Mouse (Mus musculus) heart, adult 8-10 months (tissue): ENCODE measurements around the gene Trim59. TPM values are rescaled to one million over a fixed set of nuclear protein-coding genes. Genes with fewer than 3 reads are reported as not detected.
A peak's percentile ranks its signal among the peaks of the same experiment; 100 is the strongest.
"Not testable (repeated sequence)": the region's sequence is repeated elsewhere in the genome, so short reads cannot be mapped to it uniquely, and the experiment has no call there.

Experiments used
- DNase-seq: peaks from one replicate; pipeline ENCODE4 v3.0.0; 2022; ENCODE audit warnings: low spot score
- total RNA-seq, 4 experiments: library from RNA; stranded (reverse); gene quantifications; 2 replicates each; pipeline ENCODE4 v1.2.4; 2022

The Trim59 gene
- total RNA-seq: 1 to 10 TPM in 2 of 4 experiments, under 1 TPM in 2; 0.90 to 2.7 (median 1.3) TPM

DNA sequence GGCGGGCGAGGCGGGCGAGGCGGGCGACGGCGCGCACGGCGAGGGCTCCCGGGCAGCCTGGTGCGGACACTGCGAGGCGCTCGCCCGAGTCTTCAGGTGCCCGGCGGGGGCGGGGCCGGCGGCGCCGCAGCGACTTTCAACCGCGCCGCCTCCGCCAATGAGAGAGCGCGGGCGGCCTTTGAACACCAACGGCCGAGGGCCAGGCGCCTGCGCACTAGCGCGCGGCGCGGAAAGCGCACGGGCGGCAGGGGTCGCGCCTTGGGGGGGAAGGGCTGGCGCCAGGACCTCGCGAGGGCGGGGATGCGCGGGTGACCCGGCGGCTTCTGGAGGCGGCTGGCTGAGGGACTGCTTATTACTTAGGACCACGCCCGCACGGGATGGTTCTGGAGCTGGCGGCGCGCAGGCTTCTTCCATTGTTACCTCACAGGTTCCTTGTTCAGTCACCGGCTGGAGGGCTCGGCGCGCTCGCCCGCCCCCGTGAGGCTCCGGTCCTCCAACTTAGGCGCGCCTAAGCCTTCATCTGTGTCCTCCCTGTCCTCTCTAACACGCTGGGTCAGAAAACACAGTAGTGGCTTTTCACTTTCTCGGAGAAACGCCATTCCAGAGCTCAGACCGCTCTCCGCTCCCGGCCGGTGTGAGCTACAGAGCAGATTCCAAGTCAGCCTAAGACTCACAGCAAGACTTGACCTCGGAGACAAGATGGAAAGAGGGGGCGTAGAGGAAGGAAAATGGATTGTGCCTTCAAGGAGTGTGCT is at the start of gene Trim59:
TSS of gene Trim59 (minus strand) at position 111 of the 755 bp plus-strand sequence.
- peak; percentile 83 for DNase-seq

DNA sequence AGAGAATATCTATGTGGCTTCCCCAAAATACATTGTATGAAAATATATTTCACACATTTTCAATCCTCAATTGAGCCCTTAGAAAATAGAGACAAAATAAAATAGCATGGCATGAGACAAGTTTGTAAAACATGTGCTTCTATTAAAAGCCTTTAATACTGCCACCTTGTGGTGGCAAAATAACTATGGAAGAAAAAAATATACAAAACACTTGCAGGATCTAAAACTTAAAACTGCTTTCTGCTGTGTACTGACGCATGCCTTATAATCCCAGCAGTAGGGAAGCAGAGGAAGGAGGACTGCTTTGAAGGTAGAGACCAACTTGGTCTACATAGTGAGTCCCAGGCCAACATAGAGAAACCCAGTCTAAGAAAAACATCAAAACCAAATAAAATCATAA is 19.4 kb upstream of the Trim59 start:
- no peak for DNase-seq

DNA sequence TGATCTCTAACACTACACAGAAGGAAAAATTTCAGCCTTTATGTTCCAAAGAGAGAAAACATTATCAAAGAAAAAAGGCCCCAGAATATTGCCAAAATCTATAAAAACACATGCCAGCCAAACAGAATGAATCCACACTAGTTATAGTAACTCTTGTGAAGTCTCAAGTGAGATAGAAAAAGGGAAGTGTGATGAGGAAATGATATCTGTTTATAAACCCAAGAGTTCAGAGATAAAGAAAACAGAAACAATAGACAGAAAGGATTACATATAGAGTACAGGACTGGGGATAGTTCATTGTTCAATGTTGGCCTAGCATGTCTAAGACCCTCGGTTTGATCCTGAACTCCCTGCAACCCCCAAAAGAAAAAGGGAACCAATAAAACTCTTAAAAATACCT is 18.2 kb upstream of the Trim59 start:
- no peak for DNase-seq

DNA sequence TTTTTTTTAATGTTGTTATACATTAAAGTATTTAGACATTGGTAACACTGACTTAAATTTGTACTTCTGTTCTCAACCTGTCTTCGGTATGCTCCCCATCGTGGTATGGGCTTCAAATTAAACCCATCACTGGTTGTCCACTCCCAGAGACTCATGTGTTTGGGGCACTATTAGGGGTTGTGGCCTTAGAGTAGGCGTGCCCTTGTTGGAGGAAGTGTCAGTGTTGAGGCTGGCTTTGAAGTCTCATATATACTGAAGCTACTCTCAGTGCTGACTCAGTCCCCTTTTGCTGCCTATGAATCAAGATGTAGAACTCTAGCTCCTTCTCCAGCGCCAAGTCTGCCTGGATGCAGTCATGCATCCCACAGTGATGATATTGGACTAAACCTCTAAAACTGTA is 16.1 kb upstream of the Trim59 start:
- no peak for DNase-seq

DNA sequence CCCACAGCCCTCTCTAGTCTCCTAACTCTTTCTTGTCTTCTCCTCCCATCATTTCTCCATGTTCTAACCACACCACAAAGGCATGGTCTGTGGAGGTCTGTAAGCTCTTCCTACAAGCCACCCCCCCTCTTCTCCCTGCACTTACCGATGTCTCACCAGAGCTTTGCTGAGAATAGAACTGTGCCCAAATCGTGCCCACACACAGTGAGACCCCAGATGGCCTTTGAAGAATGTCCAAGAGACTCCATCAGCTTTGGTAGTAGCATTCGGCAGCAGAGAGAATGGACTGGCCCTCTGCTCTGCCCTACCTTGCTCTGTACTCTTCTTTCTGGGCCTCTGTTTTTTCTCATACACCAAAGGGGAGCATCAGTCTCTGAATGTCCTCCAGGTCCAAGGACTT is 11.3 kb upstream of the Trim59 start:
- DNase-seq: no peak

DNA sequence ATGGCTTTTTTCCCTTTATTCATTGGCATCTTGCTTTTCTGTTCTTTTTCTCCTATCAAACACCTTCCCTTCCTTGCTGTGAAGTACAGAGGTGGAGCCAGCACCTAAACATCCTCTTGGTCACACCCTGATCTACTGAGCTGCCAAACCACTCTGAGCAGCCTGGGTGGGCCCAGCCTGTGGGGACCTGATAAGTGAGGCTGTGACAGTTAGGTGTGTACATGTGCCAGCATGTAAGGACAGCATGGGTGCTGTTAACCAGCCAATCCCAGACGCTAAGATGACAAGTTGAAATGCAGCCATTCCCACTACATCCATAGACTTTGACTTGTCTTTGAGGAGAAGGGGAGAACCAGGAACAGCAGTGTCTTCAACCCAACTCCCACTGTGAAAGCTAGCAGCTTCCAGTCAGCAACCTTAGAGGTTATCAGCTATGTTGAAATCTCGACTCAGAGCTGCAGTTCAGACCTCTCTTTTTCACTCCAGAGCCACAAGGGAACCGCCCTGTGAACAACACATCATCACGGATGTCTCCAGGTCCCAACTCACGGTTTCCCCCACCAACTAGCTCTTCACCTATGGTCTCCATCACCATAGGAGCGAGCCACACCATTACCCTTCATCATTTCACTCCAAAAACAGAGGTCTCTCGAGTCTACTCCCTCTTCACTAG is 10.3 kb upstream of the Trim59 start:
- no peak for DNase-seq

DNA sequence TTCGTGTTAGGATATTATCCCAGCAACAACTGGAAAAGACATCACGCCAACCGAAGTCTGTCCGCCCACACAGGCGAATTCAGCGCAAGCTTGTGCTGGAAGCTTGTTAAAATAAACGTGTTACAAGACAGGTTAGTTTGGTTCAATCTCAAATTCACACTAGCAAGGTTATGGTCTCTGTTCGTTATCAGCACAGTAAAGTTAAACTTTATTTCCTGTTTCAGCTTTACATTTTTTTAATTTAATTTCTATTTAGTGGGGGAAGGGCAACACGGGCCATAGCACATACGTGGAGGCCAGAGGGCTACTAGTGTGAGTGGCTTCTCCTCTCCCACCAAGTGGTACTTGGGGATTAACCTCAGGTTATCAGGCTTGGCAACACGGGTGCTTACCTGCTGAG is 7.3 kb upstream of the Trim59 start:
- DNase-seq: no peak

DNA sequence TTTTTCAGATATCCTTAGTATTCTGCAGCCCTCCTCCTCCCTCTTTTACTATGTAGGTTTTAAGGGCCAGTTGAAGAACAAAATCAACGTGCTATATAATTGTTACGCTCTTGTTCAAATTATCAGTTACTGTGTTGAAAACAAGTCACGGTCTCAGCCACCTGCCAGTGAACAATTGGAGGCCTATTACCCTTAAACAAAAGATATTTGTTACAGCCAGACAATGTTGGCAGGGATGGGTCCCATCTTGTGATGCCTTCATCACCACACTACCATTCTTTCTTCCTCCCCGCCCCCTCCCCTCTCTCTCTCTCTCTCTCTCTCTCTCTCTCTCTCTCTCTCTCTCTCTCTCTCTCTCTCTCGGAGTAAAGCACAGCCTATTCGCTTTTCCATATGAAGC is 4.5 kb upstream of the Trim59 start:
- DNase-seq: no peak

DNA sequence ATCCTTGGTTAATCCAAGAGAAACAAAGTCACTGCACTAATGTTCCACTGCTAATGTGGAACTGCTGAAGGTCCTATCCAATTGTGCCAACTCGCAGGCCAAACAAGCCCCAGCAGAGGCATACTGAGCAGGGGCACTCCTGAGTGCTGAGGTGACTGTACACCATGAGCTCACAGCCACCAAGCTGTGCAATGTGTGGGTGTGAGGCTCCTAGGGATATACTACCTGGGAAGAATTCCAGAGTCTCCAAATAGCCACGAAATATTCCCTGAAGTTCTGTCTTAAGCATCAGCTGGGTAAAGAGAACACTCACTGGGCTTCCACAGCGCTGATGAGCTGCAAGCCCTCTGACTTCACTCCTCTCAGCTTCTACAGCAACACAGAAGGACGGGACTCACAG is 3.1 kb upstream of the Trim59 start:
- no peak for DNase-seq

DNA sequence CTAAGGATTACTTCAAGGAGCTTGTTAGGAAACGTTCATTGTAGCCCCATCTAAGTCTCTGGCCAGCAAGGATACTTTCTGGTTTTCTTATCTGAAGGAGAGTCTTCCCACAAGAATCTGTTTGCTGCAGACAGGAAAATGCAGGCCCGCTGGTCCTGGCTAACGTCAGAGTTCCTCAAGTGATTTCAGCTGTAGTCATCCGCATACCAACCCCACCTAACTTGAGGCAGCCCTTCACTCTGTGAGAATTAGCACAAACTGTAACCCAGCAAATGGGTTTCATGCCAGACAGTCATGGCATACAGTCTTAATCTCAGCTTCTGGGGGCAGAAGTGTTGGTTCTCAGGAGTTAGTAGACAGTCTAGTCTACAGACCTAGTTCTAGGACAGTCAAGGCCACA is 2.0 kb upstream of the Trim59 start:
- DNase-seq: no peak

DNA sequence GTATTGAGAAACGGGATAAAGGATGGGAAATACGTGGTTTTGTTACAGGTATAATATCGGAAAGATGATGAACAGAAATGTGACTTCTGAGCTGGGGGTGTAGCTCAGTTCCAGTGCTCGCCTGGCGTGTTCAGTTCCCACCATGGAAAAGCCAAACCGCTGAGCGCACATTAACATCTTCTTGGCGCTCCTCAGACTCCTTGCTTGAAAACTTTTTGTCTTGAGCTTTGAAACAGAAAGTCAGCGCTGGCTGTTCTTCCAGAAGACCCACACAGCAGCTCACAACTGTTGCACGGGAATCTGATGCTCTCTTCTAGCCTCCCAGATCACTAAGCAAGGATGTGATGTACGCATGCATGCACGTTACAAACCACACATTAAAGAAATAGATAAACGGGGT is 1.2 kb upstream of the Trim59 start:
- DNase-seq: peak; percentile 13

DNA sequence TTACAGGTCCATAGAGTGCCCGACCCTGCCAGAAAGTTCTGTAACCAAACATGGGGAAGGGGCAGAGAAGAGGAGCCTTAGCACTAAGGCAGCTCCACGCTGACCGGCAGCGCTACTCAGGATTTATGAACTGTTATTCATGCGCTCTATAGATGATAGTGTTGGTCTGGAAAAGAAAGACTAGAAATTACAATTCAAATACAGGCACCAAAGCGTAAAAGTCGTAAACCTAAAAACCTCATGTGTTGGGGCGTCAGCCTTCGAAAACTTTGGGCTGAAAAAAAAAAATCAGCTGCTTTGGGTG is 797 bp upstream of the Trim59 start:
- DNase-seq: no peak

DNA sequence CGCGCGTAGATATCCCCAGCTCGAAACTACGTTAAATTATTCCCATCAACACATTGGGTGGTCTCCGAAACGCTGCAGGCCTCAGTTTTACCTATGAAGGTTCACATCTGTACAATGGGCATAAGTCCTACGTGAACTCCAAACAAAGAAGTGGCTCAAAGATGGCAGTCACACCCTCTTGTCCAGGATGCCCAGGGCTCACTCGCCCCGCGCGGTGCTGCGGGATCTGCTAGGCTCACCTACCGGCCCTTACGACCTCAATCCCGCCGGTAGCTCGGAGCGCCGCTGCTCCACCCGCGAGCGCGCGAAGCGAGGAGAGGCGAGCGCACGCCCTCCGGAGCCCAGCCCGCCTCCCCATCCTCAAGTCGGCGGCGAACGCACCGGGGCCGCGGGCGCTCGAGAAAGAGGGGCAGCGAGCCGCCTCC is 376 bp downstream of the Trim59 start:
- peak; percentile 6 for DNase-seq

DNA sequence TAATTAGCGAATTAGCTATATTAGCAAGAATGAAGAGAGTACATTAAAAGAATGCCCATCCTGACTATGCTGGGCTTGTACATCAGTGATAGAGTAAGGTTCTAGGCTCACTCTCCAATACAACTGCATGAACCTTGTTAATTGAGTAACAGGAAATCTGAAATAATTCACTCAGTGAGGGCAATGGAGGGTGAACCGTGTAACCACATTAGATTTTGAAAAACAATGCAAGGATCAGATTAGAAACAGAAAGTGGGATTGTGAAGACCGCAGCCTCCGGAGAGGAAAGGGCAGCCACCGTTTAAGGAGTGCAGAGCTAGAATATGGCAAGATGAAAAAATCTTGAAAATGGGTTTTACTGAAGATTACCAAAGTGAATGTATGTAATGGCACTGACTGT is 3.3 kb downstream of the Trim59 start:
- DNase-seq: no peak

DNA sequence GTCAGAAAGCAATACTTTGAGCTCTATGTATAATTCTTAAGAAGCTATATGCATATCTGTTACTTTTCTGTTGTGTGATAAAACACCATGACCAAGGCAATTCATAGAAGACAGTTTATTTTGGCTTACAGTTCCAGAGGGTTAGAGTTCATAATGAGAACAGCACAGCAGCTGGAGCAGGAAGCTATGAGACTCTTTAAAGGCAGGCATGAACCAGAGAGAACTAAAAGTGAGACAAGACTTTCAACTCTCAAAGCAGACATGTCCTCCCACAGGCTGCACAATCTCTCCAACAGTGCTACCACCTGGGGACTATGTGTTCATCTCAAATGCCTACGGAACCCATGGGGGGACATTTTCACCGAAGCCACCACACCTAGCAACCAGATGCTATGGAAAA is 4.5 kb downstream of the Trim59 start:
- DNase-seq: no peak

DNA sequence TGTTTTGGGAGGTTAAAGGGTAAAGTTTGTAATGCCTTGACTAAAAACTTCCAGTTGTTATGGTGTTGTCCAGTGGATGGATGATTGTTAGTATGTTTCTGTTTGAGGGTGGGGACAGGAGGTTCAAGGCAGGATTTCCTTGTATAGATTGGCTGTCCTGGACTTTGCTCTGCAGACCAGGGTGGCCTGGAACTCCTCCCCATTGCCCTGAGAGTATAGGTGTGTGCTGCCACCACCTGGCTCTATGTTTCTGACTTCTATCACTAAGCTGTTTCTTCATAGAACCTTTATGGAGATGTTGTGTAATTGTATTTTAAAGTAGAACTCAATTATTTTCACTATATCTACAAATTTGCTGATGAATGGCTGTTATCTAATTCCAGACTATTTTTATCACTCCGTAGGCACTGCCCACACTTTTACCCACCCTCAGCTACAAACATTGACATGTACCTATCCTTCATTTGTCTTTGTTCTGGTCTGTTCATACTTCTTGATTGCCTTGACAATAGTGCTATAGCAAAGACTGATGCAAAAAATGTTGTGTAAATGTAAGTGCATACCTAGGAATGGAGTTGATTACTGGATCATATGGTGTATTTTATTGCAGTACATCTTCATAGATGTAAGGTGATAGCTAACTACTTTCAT is 18.3 kb downstream of the Trim59 start:
- DNase-seq: no peak

DNA sequence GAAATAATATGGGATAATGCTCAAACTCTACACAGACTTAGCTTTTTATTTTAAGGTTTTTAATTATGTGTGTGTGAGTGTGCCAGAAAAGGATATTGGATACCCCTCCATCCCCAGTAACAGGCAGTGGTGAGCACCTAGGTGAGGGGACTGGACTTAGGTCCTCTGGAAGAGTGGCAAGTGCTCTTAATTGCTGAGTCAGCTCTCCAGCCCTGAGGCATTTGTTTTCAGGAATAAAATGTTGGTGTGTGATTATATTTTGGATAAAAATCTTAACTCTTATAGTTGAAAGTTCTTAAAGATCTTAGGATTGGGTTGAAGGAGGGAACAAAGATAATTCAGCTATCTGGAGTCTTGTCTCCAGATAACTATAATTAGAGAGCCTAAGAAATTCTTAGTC is 23.8 kb downstream of the Trim59 start:
- DNase-seq: no peak

DNA sequence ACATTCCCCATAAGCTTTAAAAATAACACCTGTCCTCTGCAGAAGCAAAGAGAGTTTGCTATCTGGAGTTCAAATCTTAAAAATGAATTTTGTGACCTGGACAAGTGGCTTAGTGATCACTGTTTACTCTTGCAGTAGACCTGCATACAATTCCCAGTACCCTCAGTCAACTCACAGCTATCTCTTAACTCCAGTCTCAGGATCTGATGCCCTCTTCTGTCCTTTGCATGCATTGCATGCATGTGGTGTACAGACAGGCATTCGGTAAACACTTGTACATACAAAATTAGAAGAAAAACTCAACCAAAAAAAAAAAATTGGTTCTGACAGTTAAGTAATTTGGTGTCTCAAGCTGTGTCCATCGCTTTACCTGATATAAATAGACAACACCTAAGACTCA is 24.3 kb downstream of the Trim59 start:
- DNase-seq: no peak

DNA sequence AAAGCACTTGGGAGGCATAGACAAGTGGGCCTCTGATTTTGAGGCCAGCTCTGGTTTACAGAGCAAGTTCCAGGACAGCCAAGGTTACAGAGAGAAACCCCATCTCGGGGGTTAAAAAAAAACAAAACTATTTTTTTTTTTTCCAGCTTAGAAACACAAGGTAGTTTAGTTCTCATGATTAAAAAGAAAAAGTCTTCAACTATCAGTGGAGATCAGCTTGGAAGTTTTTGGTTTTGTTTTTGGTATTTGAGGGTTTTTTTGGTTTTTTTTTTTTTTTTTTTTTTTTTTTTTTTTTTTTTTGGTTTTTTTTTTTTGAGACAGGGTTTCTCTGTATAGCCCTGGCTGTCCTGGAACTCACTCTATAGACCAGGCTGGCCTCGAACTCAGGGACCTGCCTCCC is 25.9 kb downstream of the Trim59 start:
- DNase-seq: not testable (repeated sequence)

DNA sequence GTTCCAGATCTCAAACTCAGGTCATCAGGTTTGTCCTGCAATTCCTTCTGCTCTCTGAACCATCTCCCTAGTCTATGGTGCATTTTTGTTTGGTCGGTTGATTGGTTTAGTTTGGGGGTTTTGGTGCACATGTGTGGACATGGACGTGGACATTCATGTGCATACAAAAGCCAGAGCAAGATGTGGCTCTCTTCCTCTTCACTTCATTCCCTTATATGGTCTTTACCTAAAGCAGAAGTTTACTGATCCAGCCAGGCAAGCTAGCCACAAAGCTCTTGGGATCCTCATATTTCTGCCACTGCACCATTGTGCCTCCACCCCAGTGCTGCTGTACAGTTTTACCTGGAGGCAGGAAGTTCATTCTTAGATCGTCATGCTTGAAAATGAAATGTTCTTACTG is 27.4 kb downstream of the Trim59 start:
- no peak for DNase-seq

DNA sequence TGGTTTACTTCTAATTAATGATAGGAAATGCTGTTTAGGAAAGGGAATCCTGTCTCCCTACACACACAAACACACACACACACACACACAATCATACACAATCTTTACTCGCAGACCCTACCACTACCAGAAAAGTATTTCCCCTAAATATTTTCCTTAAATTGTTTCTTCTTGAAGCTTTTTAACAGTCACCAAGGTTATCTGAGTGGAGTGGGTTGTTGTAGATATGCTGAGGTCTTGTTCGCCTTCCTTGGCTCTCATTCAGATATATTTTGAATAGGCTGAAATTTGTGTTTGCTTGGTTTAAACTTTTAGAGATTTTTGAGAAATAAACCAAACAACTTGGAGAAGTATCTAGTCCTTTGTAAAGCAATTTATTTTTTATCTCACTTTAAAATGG is 35.7 kb downstream of the Trim59 start:
- DNase-seq: no peak

DNA sequence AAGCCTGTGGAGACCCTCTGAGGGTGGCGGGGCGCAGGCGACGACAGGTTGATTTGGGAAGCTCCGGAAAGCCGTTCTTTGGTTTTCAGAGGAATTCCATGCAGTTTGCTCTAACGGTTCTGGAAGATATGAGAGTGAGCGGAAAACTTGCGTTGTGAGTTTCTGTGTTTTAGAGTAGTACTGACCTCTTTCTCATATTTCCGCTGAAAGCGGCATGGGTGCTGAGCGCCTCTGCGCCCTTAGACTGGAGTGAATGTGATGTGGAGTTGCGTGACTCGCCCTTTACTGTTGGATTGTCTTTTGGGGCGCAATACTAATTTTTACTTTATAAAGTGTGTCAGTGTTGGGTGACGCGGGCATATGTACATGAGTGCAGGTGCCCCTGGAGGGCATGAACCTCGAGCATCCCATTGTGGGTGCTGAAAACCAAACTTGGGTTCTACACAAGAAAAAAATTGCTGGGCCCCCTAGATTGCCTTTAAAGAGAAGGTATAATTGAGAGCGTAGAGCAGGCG is 38.3 kb downstream of the Trim59 start:
- no peak for DNase-seq
